Mouse (Mus musculus) cortical plate, adult 2 months (tissue): ENCODE data around the gene Ddx46.

ENCODE experiments used
- CTCF ChIP-seq: fragments of 200-500 bp; IDR thresholded peaks from 2 replicates; pipeline ENCODE4 v1.5.1; 2011; ENCODE audit warnings: mild to moderate bottlenecking, control low read depth, low read length; ENCODE audit not compliant: insufficient read depth; ENCODE audit errors: extremely low read depth
- POLR2A ChIP-seq: fragments of 200-500 bp; IDR thresholded peaks from 2 replicates; pipeline ENCODE4 v1.6.1; 2011; ENCODE audit warnings: mild to moderate bottlenecking, low read length, control low read depth; ENCODE audit not compliant: insufficient read depth; ENCODE audit errors: extremely low read depth

DNA sequence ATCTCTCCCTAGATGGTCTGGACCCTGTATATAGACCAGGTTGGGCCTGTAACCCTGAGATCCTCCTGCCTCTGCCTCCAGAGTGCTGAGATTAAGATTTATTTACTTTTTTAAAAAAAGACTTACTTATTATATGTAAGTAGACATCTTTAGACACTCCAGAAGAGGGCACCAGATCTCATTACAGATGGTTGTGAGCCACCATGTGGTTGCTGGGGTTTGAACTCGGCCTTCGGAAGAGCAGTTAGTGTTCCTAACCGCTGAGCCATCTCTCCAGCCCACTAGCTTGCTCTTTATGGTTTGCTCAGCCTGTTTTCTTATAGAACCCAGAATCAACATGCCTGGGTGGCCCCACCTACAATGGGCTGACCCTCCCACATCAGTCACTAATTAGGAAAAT is 78.0 kb downstream of the Ddx46 start:
- no peak for TF ChIP-seq POLR2A
- no peak for TF ChIP-seq CTCF
